Mouse (Mus musculus) CD8-positive naive resting alpha-beta T cell, adult 2 months (primary cell): ENCODE measurements around the gene Ttll10.

Source experiments
- DNase-seq, 2 experiments: peaks; one replicate each; pipeline ENCODE4 v3.0.0; 2022; ENCODE audit warnings: low read depth in 2 of 2, low spot score in 2 of 2

The Ttll10 gene

GRCm38 (mm10) chr4:156067256-156067949, 8.2 kb upstream of the Ttll10 start:
- peak in 1 of 2 experiments; percentile 12 for DNase-seq

GRCm38 (mm10) chr4:156065156-156065894, 6.1 kb upstream of the Ttll10 start:
- no peak for DNase-seq

- DNase-seq, result no peak
These were observed 5.3 kb upstream of the Ttll10 start for GRCm38 (mm10) chr4:156064510-156064897.

GRCm38 (mm10) chr4:156063861-156064509, 4.8 kb upstream of the Ttll10 start:
- DNase-seq, result no peak

GRCm38 (mm10) chr4:156059713-156060112, 499 bp upstream of the Ttll10 start:
- DNase-seq, result no peak

- no peak for DNase-seq
These were observed 388 bp downstream of the Ttll10 start for GRCm38 (mm10) chr4:156058826-156059225.

- no peak for DNase-seq
These were observed 1.5 kb downstream of the Ttll10 start for GRCm38 (mm10) chr4:156057702-156058101.

GRCm38 (mm10) chr4:156055173-156055572, 4.0 kb downstream of the Ttll10 start:
- DNase-seq, result no peak

- DNase-seq, result no peak
These were observed 4.6 kb downstream of the Ttll10 start for GRCm38 (mm10) chr4:156054606-156055005.

- DNase-seq, result no peak
These were observed 5.1 kb downstream of the Ttll10 start for GRCm38 (mm10) chr4:156054130-156054529.

- DNase-seq, result no peak
These were observed 6.1 kb downstream of the Ttll10 start for GRCm38 (mm10) chr4:156053113-156053512.

- DNase-seq, result no peak
These were observed 8.7 kb downstream of the Ttll10 start for GRCm38 (mm10) chr4:156050391-156050980.

- DNase-seq, result no peak
These were observed 9.4 kb downstream of the Ttll10 start for GRCm38 (mm10) chr4:156049779-156050178.

- DNase-seq, result no peak
These were observed 14.5 kb downstream of the Ttll10 start for GRCm38 (mm10) chr4:156044754-156045153.

GRCm38 (mm10) chr4:156034901-156035300, 24.3 kb downstream of the Ttll10 start:
- peak in 1 of 2 experiments; percentile 15 for DNase-seq

GRCm38 (mm10) chr4:156034301-156034700, 24.9 kb downstream of the Ttll10 start:
- DNase-seq, result no peak

GRCm38 (mm10) chr4:156033476-156034119, 25.6 kb downstream of the Ttll10 start:
- peak; percentile 63 to 72 for DNase-seq

- no peak for DNase-seq
These were observed 26.4 kb downstream of the Ttll10 start for GRCm38 (mm10) chr4:156032856-156033255.

- peak; percentile 26 to 35 for DNase-seq
These were observed 27.4 kb downstream of the Ttll10 start for GRCm38 (mm10) chr4:156031593-156032391.

- DNase-seq, result no peak
These were observed 28.0 kb downstream of the Ttll10 start for GRCm38 (mm10) chr4:156031255-156031592.
